Mouse (Mus musculus) liver, adult 2 months (tissue): ENCODE measurements around the gene Fhl3.

Experiments
- CTCF ChIP-seq: fragments of 200-500 bp; IDR thresholded peaks from 2 replicates; pipeline ENCODE4 v1.5.1; 2011; ENCODE audit warnings: low read depth, low read length, control low read depth
- POLR2A ChIP-seq: fragments of 200-500 bp; IDR thresholded peaks from 2 replicates; pipeline ENCODE4 v1.6.1; 2011; ENCODE audit warnings: low read length, control low read depth; ENCODE audit not compliant: insufficient read depth; ENCODE audit errors: extremely low read depth

GRCm38 (mm10) chr4:124755526-124755925 is 55.0 kb downstream of the Fhl3 start:
- TF ChIP-seq POLR2A (no peak), CTCF (no peak)
